Comparison of ENCODE assay signal across 14 mouse cellular contexts in genomic region chr7:110981036-110981435, GRCm38 (mm10). TPM values are rescaled to one million over a fixed set of nuclear protein-coding genes. Genes with fewer than 3 reads are reported as not detected.
DNase-seq lines count a peak whose midpoint lies in the region; ATAC-seq and TF ChIP-seq lines count a peak whose summit lies in the region.
"Had no signal": no experiment of that assay in that cellular context is flagged by ENCODE, and none has a peak within 500 bp of the region (broad histone marks: within the 10 kb centered on the region; RNA-seq: fewer than 3 reads in every experiment).

No protein-coding gene starts in this region.

- intact Hi-C loops in heart, postnatal 36 days (cut with DNase I), result no loop called here

- peak overlapping the region; percentile 81 for H3K27ac ChIP-seq in heart, embryonic 11.5 days (ENCODE audit: low read depth, low read length)
- H3K27ac ChIP-seq in spleen, adult 2 months (ENCODE audit: insufficient read depth, low read length), result no peak overlapping the region
- H3K27ac ChIP-seq in limb, embryonic 10.5 days, result peak overlapping the region; percentile 66; the same call in 1 of the 2 replicates
- H3K27ac ChIP-seq in stomach, embryonic 15.5 days, result peak overlapping the region; percentile 93
- H3K27ac ChIP-seq: forebrain, embryonic 13.5 days; liver, embryonic 14.5 days; neural tube, embryonic 12.5 days had no signal

- no peak for DNase-seq in heart, postnatal 36 days
- DNase-seq in spleen, adult 2 months (ENCODE audit: low read depth in 1 of 2, low spot score in 2 of 2), result no peak
- no peak for DNase-seq in spleen, postnatal 10 days (ENCODE audit: low spot score in 2 of 2)
- no peak for DNase-seq in limb, embryonic 10.5 days (ENCODE audit: low spot score)
- no peak for DNase-seq in T-cell, adult 2 months (ENCODE audit: low spot score)
- DNase-seq in ovary, postnatal 36 days (ENCODE audit: low spot score), result no peak
- DNase-seq: cerebellum, adult 18-20 months had no signal

- no peaks in the 10 kb centered on the region for H3K27me3 ChIP-seq in heart, embryonic 11.5 days (ENCODE audit: control insufficient read depth, insufficient read depth, low read length)
- H3K27me3 ChIP-seq in spleen, adult 2 months (ENCODE audit: control insufficient read depth, insufficient read depth, low read length), result no peaks in the 10 kb centered on the region
- no peaks in the 10 kb centered on the region for H3K27me3 ChIP-seq in limb, embryonic 10.5 days (ENCODE audit: low read depth, poor library complexity, severe bottlenecking)
- H3K27me3 ChIP-seq in stomach, embryonic 15.5 days (replicated peaks), result no peaks in the 10 kb centered on the region
- H3K27me3 ChIP-seq: CH12.LX; forebrain, embryonic 13.5 days; neural tube, embryonic 12.5 days had no signal

- TF ChIP-seq POLR2A in spleen, adult 2 months (IDR thresholded peaks at IDR 0.05; ENCODE audit: low read depth, low read length), result no peak

- ATAC-seq in heart, embryonic 11.5 days (replicated peaks; ENCODE audit: insufficient number of reproducible peaks, low FRiP score, low TSS enrichment), result no peak
- no peak for ATAC-seq in stomach, embryonic 15.5 days (ENCODE audit: insufficient read depth, low FRiP score, low read depth)
- ATAC-seq: activated CD4-positive, CD25-positive, alpha-beta regulatory T cell, adult 4 months; forebrain, embryonic 13.5 days had no signal

- H3K36me3 ChIP-seq in heart, embryonic 11.5 days (ENCODE audit: control insufficient read depth, insufficient read depth, low read length), result no peaks in the 10 kb centered on the region
- H3K36me3 ChIP-seq in spleen, adult 2 months (ENCODE audit: control insufficient read depth, insufficient read depth, low read length), result no peaks in the 10 kb centered on the region
- no peaks in the 10 kb centered on the region for H3K36me3 ChIP-seq in limb, embryonic 10.5 days
- H3K36me3 ChIP-seq in stomach, embryonic 15.5 days, result no peaks in the 10 kb centered on the region
- H3K36me3 ChIP-seq: neural tube, embryonic 12.5 days had no signal

- H3K4me1 ChIP-seq in heart, embryonic 11.5 days (ENCODE audit: control insufficient read depth, insufficient read depth, low read length), result peaks cover 36% of the 10 kb centered on the region
- H3K4me1 ChIP-seq in spleen, adult 2 months (ENCODE audit: control insufficient read depth, insufficient read depth, insufficient read length), result peaks cover 4% of the 10 kb centered on the region; the same call in 1 of the 2 replicates
- peaks cover 15% of the 10 kb centered on the region for H3K4me1 ChIP-seq in limb, embryonic 10.5 days
- peaks cover 21% of the 10 kb centered on the region for H3K4me1 ChIP-seq in stomach, embryonic 15.5 days

- no peak for TF ChIP-seq CTCF in spleen, adult 2 months (IDR thresholded peaks at IDR 0.05; ENCODE audit: extremely low read depth, insufficient read depth, insufficient read length, insufficient replicate concordance)

- H3K4me2 ChIP-seq in heart, embryonic 11.5 days, result peak overlapping the region; percentile 56
- H3K4me2 ChIP-seq in stomach, embryonic 15.5 days, result peak overlapping the region; percentile 46
- H3K4me2 ChIP-seq: forebrain, embryonic 13.5 days; neural tube, embryonic 12.5 days had no signal

- WGBS in heart, embryonic 11.5 days (ENCODE audit: insufficient replicate concordance), result 38% methylated on average over 8 of the region's 8 CpGs
- WGBS in spleen, adult 2 months, result 45% methylated on average over 8 of the region's 8 CpGs
- WGBS in limb, embryonic 10.5 days, result 63% methylated on average over 8 of the region's 8 CpGs
- WGBS in stomach, embryonic 15.5 days, result 37% methylated on average over 8 of the region's 8 CpGs

- H3K4me3 ChIP-seq in heart, embryonic 11.5 days (ENCODE audit: low read depth, low read length), result peak overlapping the region; percentile 12; the same call in 1 of the 2 replicates
- H3K4me3 ChIP-seq in spleen, adult 2 months (ENCODE audit: extremely low read depth, insufficient read depth, insufficient read length), result peak overlapping the region; percentile 0; the same call in 1 of the 2 replicates
- H3K4me3 ChIP-seq in limb, embryonic 10.5 days, result no peak overlapping the region
- H3K4me3 ChIP-seq in stomach, embryonic 15.5 days (replicated peaks), result peak overlapping the region; percentile 40
- H3K4me3 ChIP-seq: forebrain, embryonic 13.5 days; neural tube, embryonic 12.5 days had no signal

- peak overlapping the region; percentile 56; the same call in 1 of the 2 replicates for H3K9ac ChIP-seq in heart, embryonic 11.5 days (ENCODE audit: low read depth, low read length)
- H3K9ac ChIP-seq in stomach, embryonic 15.5 days, result no peak overlapping the region
- H3K9ac ChIP-seq: forebrain, embryonic 13.5 days; liver, embryonic 14.5 days; neural tube, embryonic 12.5 days had no signal

- H3K9me3 ChIP-seq in heart, embryonic 11.5 days (replicated peaks; ENCODE audit: control insufficient read depth, low read length), result no peaks in the 10 kb centered on the region
- no peaks in the 10 kb centered on the region for H3K9me3 ChIP-seq in limb, embryonic 10.5 days (replicated peaks)
- no peaks in the 10 kb centered on the region for H3K9me3 ChIP-seq in stomach, embryonic 15.5 days
- H3K9me3 ChIP-seq: forebrain, embryonic 13.5 days; neural tube, embryonic 12.5 days had no signal

RNA-seq across cellular contexts. Expression of gene Mrvi1, which starts 1.2 kb away (rescaled TPM):
- polyA plus RNA-seq in heart, embryonic 11.5 days (2014; fragmentation: Nextera tagmentation; extraction: Ambion mirVana), result 6.6 and 7.4 TPM in 2 replicates
- total RNA-seq in heart, postnatal 36 days (2021), result 10 to 100 TPM; 13.4 to 15.8 TPM
- polyA plus RNA-seq in spleen, adult 2 months (2012; rRNA removed), result 10.9 and 11.6 TPM in 2 replicates
- 0.49 and 1.3 TPM in 2 replicates for polyA plus RNA-seq in limb, embryonic 10.5 days (2016; fragmentation: Nextera tagmentation; extraction: Ambion mirVana)
- polyA plus RNA-seq in stomach, embryonic 15.5 days (2015; fragmentation: Nextera tagmentation; extraction: Ambion mirVana), result 18.0 and 19.3 TPM in 2 replicates
- total RNA-seq: CH12.LX had no signal

RNA-seq across cellular contexts. Expression of gene Ctr9, which starts 47.7 kb away (rescaled TPM):
- polyA plus RNA-seq in heart, embryonic 11.5 days (2014; fragmentation: Nextera tagmentation; extraction: Ambion mirVana), result 46.1 and 53.6 TPM in 2 replicates
- 10 to 100 TPM; 17.1 to 18.9 TPM for total RNA-seq in heart, postnatal 36 days (2021)
- 5.8 and 6.0 TPM in 2 replicates for polyA plus RNA-seq in spleen, adult 2 months (2012; rRNA removed)
- polyA plus RNA-seq in limb, embryonic 10.5 days (2016; fragmentation: Nextera tagmentation; extraction: Ambion mirVana), result 64.1 and 80.1 TPM in 2 replicates
- polyA plus RNA-seq in stomach, embryonic 15.5 days (2015; fragmentation: Nextera tagmentation; extraction: Ambion mirVana), result 58.9 and 62.2 TPM in 2 replicates
